In genomic region chr4:150248917-150249316, GRCm38 (mm10) we compare ENCODE assay signal across 30 mouse cellular contexts. TPM values are rescaled to one million over a fixed set of nuclear protein-coding genes. Genes with fewer than 3 reads are reported as not detected.
"Had no signal": no experiment of that assay in that cellular context is flagged by ENCODE, and none has a peak within 500 bp of the region (broad histone marks: within the 10 kb centered on the region; RNA-seq: fewer than 3 reads in every experiment).

No protein-coding gene starts in this region.

- DNase-seq: kidney, adult 18-20 months; kidney, adult 9 months; kidney, postnatal 14 days; kidney, postnatal 4 days; layer of hippocampus, adult 9-11 months; layer of hippocampus, postnatal 36 days; liver, postnatal 0 days; lung, embryonic 14.5 days; right cerebral cortex, adult 18-20 months; right cerebral cortex, postnatal 14 days; right cerebral cortex, postnatal 4 days; thymus, adult 2 months; thymus, postnatal 14 days; thymus, postnatal 4 days had no signal

- ATAC-seq: lung, postnatal 0 days; midbrain, embryonic 13.5 days; midbrain, embryonic 16.5 days had no signal

- H3K4me2 ChIP-seq: liver, embryonic 11.5 days; lung, embryonic 14.5 days; midbrain, embryonic 13.5 days; neural tube, embryonic 12.5 days had no signal

- H3K9ac ChIP-seq: liver, embryonic 14.5 days; liver, postnatal 0 days; lung, embryonic 14.5 days; midbrain, embryonic 13.5 days; neural tube, embryonic 12.5 days had no signal

- H3K4me3 ChIP-seq: left cerebral cortex, adult 2 months; megakaryocyte, embryonic 14.5 days; midbrain, embryonic 10.5 days; midbrain, embryonic 13.5 days; neural tube, embryonic 12.5 days had no signal

- H3K27ac ChIP-seq: liver, embryonic 14.5 days; macrophage; midbrain, embryonic 10.5 days; midbrain, embryonic 13.5 days; neural tube, embryonic 12.5 days; stomach, postnatal 0 days had no signal

- H3K9me3 ChIP-seq: megakaryocyte, embryonic 14.5 days; midbrain, embryonic 10.5 days; midbrain, embryonic 13.5 days; neural tube, embryonic 12.5 days had no signal

- H3K27me3 ChIP-seq: megakaryocyte, embryonic 14.5 days; midbrain, embryonic 13.5 days; neural tube, embryonic 12.5 days had no signal

RNA-seq across cellular contexts. Expression of gene Car6, which starts 47.8 kb away (rescaled TPM):
- total RNA-seq: layer of hippocampus, adult 18-20 months; left cerebral cortex, adult 2 months; left cerebral cortex, postnatal 10 days; left cerebral cortex, postnatal 36 days; monocyte, adult 5-6 weeks had no signal
- polyA plus RNA-seq: liver, embryonic 11.5 days; liver, postnatal 0 days; lung, embryonic 14.5 days; midbrain, embryonic 10.5 days; midbrain, embryonic 13.5 days; midbrain, embryonic 16.5 days; neural tube, embryonic 12.5 days; stomach, embryonic 14.5 days; stomach, postnatal 0 days had no signal
